ENCODE assay signal across 8 mouse cellular contexts in the genomic region with DNA sequence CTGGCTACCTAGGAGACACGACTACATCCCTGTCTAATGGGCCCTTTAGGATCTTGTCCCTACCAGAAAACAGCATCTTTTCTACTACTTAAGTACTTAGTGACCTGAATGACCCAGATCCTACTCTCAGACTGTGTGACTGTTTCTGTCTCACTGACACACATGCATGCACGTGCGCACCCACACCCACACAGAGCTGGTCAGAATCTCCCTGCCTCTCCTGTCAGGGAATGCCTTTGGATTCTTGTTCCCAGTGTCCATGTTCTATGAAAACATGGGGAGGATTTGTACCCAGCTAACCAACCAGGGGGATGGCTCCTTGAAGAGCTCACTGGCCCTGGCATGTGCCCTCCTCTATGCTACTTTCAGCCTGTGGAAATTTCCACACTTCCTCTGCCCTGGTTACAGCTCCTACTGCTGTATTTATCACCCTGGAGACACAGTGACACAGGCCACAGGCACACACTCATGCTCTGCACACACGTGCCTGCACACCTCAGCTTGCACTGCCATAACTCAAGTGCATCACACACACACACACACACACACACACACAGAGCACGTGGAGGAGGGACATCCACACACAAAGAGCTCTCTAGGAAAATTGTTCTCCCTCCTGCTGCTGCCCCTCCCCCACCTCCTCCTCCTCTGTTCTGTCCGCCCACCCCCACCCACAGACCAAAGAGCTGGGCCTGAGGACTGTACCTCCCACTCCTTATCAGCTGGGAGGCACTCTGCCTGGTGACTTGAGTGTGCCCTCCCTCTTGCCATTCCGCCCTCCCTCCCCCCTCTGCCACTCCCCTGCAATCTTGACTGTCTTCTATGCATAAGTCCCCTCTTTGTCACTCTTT. TPM values are rescaled to one million over a fixed set of nuclear protein-coding genes. Genes with fewer than 3 reads are reported as not detected.
A peak's percentile ranks its signal among the peaks of the same experiment; 100 is the strongest.
DNase-seq lines count a peak whose midpoint lies in the region; ATAC-seq and TF ChIP-seq lines count a peak whose summit lies in the region.

No protein-coding gene starts in this region.

- peak overlapping the region; percentile 65 for H3K27ac ChIP-seq in forebrain, embryonic 14.5 days (ENCODE audit: low read depth, low read length)
- no peak overlapping the region for H3K27ac ChIP-seq in liver, postnatal 0 days (ENCODE audit: low read depth)

- H3K4me3 ChIP-seq in C2C12 (ENCODE audit: insufficient read depth, poor library complexity, severe bottlenecking): no peak overlapping the region
- H3K4me3 ChIP-seq in forebrain, embryonic 14.5 days (ENCODE audit: low read depth, low read length): no peak overlapping the region
- H3K4me3 ChIP-seq in liver, postnatal 0 days (ENCODE audit: low read depth, low read length): no peak overlapping the region

- peaks cover 20% of the 10 kb centered on the region for H3K4me1 ChIP-seq in forebrain, embryonic 14.5 days (ENCODE audit: control insufficient read depth, insufficient read depth, low read length)
- peaks cover 3% of the 10 kb centered on the region; the same call in 1 of the 2 replicates for H3K4me1 ChIP-seq in liver, postnatal 0 days (ENCODE audit: insufficient read depth)

- no peak overlapping the region for H3K4me2 ChIP-seq in forebrain, embryonic 14.5 days (ENCODE audit: low read length)
- H3K4me2 ChIP-seq in liver, postnatal 0 days (ENCODE audit: low read depth, low read length): no peak overlapping the region

- H3K27me3 ChIP-seq in C2C12 (ENCODE audit: control insufficient read depth, insufficient read depth, insufficient read length): no peaks in the 10 kb centered on the region
- H3K27me3 ChIP-seq in forebrain, embryonic 14.5 days (replicated peaks; ENCODE audit: control insufficient read depth, insufficient read depth, low read length): 0 out of 2 replicates have a peak, but pooled peaks cover 2% of the 10 kb centered on the region
- H3K27me3 ChIP-seq in liver, postnatal 0 days (ENCODE audit: insufficient read depth, low read length): 0 out of 2 replicates have a peak, but pooled peaks cover 3% of the 10 kb centered on the region

- no peaks in the 10 kb centered on the region for H3K9me3 ChIP-seq in forebrain, embryonic 14.5 days (replicated peaks; ENCODE audit: control insufficient read depth, low read length)
- H3K9me3 ChIP-seq in liver, postnatal 0 days (ENCODE audit: low read length): no peaks in the 10 kb centered on the region

- H3K9ac ChIP-seq in forebrain, embryonic 14.5 days (ENCODE audit: low read length): 0 out of 2 replicates have a peak overlapping the region, but pooled peaks have one; percentile 29
- no peak overlapping the region for H3K9ac ChIP-seq in liver, postnatal 0 days (replicated peaks)

- peak overlapping the region; percentile 23 for H3ac ChIP-seq in C2C12 (ENCODE audit: control insufficient read depth, insufficient read length, low read depth)

- no peaks in the 10 kb centered on the region for H3K79me2 ChIP-seq in C2C12 (ENCODE audit: control insufficient read depth, insufficient read depth)

- DNase-seq in frontal cortex, postnatal 25 days (ENCODE audit: low spot score in 2 of 2): no peak
- DNase-seq in forebrain, embryonic 14.5 days (ENCODE audit: low spot score): peak; percentile 66
- DNase-seq in liver, postnatal 0 days: peak; percentile 22
- peak; percentile 72 for DNase-seq in retina, postnatal 1 day
- no peak for DNase-seq in cerebellum, adult 9-10 months
- DNase-seq in spleen, postnatal 36 days (ENCODE audit: low spot score in 2 of 2): no peak

- no peaks in the 10 kb centered on the region for H3K36me3 ChIP-seq in C2C12 (ENCODE audit: control insufficient read depth, insufficient read depth)
- H3K36me3 ChIP-seq in forebrain, embryonic 14.5 days (ENCODE audit: control insufficient read depth, insufficient read depth, low read length): no peaks in the 10 kb centered on the region
- H3K36me3 ChIP-seq in liver, postnatal 0 days (replicated peaks; ENCODE audit: insufficient read depth, low read length): peaks cover 22% of the 10 kb centered on the region

- TF ChIP-seq CTCF in C2C12 (IDR thresholded peaks at IDR 0.05; ENCODE audit: control insufficient read depth, insufficient read depth, insufficient read length): no peak
- TF ChIP-seq CTCF in liver, postnatal 0 days (IDR thresholded peaks at IDR 0.05; ENCODE audit: low read depth): no peak

- peak; percentile 9 for ATAC-seq in frontal cortex, adult (ENCODE audit: low TSS enrichment)
- ATAC-seq in forebrain, embryonic 14.5 days: peak; percentile 60
- ATAC-seq in liver, postnatal 0 days: peak; percentile 40

- no peak for TF ChIP-seq EP300 in liver, postnatal 0 days (IDR thresholded peaks at IDR 0.05; ENCODE audit: low read depth)

- no peaks in the 10 kb centered on the region for H3K79me3 ChIP-seq in C2C12 (ENCODE audit: low read depth)

- 31% methylated on average over 7 of the region's 7 CpGs for WGBS in forebrain, embryonic 14.5 days
- WGBS in liver, postnatal 0 days (ENCODE audit: insufficient replicate concordance): 46% methylated on average over 7 of the region's 7 CpGs

TF ChIP-seq in C2C12, 6 proteins besides CTCF, POLR2A, EP300 and RAD21:
- TF ChIP-seq CEBPB (IDR thresholded peaks at IDR 0.05; ENCODE audit: low read depth) (no peak), MAX (IDR thresholded peaks at IDR 0.05) (no peak), FOSL1 (IDR thresholded peaks at IDR 0.05; ENCODE audit: insufficient read depth, low read length, poor library complexity, severe bottlenecking) (no peak), MYOG (IDR thresholded peaks at IDR 0.05; ENCODE audit: control insufficient read depth, extremely low read depth, insufficient read length) (no peak), USF1 (IDR thresholded peaks at IDR 0.05; ENCODE audit: low read depth) (no peak), MYOD1 (IDR thresholded peaks at IDR 0.05; ENCODE audit: control insufficient read depth, insufficient read length, low read depth) (no peak)

RNA-seq across cellular contexts. Expression of gene Gm45837, which starts 4.2 kb away (rescaled TPM):
- polyA plus RNA-seq in C2C12 (2012; fragmentation: generic; extraction: Trizol): not detected
- not detected in 2 replicates for polyA plus RNA-seq in forebrain, embryonic 14.5 days (2014; fragmentation: Nextera tagmentation; extraction: Ambion mirVana)
- not detected in 2 replicates for polyA plus RNA-seq in liver, postnatal 0 days (2015; fragmentation: Nextera tagmentation; extraction: Ambion mirVana)

RNA-seq across cellular contexts. Expression of gene Pde2a, which starts 6.6 kb away (rescaled TPM):
- polyA plus RNA-seq in C2C12 (2012; fragmentation: generic; extraction: Trizol): 2.9 TPM
- 27.0 and 34.7 TPM in 2 replicates for polyA plus RNA-seq in forebrain, embryonic 14.5 days (2014; fragmentation: Nextera tagmentation; extraction: Ambion mirVana)
- 14.8 and 15.8 TPM in 2 replicates for polyA plus RNA-seq in liver, postnatal 0 days (2015; fragmentation: Nextera tagmentation; extraction: Ambion mirVana)

Comparison
In these comparisons a context has a peak if more than half of its experiments do, and no peak if none do; other contexts are left out.
1. ATAC-seq: peak in every context shown above with its lines; median percentile 60 in forebrain, embryonic 14.5 days; 40 in liver, postnatal 0 days; 9 in frontal cortex, adult.
2. DNase-seq: peak in forebrain, embryonic 14.5 days (single experiment), liver, postnatal 0 days (single experiment) and retina, postnatal 1 day (single experiment); none in frontal cortex, postnatal 25 days (0 of 2), cerebellum, adult 9-10 months (single experiment) and spleen, postnatal 36 days (0 of 2).